Mouse (Mus musculus) lung, embryonic 15.5 days (tissue): ENCODE measurements at regions not wholly inside any gene's neighbourhood (a gene's known extent, or its start where the extent isn't known, plus 50 kb on each side); places are given as distances from the start of the nearest gene placed in this dataset.

Source experiments
- ATAC-seq: fragments of 200-750 bp; cut with Nextera tagmentation; 2 replicates; pipeline ENCODE4 v1.8.0; 2017; ENCODE audit warnings: moderate number of reproducible peaks, borderline replicate concordance; ENCODE audit not compliant: low FRiP score, low TSS enrichment; ENCODE audit errors: extremely low read depth
- H3K27ac ChIP-seq: fragments of 300-500 bp; sonication (generic); 2 replicates; pipeline ENCODE4 v1.5.1; 2015; ENCODE audit warnings: moderate library complexity, mild to moderate bottlenecking, inconsistent platforms
- H3K27me3 ChIP-seq: fragments of 300-500 bp; sonication (generic); 2 replicates; pipeline ENCODE4 v1.6.1; 2015; ENCODE audit warnings: inconsistent platforms
- H3K36me3 ChIP-seq: fragments of 300-500 bp; sonication (generic); 2 replicates; pipeline ENCODE4 v1.6.1; 2015; ENCODE audit warnings: inconsistent platforms
- H3K4me1 ChIP-seq: fragments of 300-500 bp; sonication (generic); 2 replicates; pipeline ENCODE4 v1.6.1; 2015; ENCODE audit warnings: inconsistent platforms
- H3K4me2 ChIP-seq: fragments of 300-500 bp; sonication (generic); 2 replicates; pipeline ENCODE4 v1.6.1; 2015; ENCODE audit warnings: inconsistent platforms, mild to moderate bottlenecking, moderate library complexity
- H3K4me3 ChIP-seq: fragments of 300-500 bp; sonication (generic); 2 replicates; pipeline ENCODE4 v1.5.1; 2015; ENCODE audit warnings: mild to moderate bottlenecking, inconsistent platforms
- H3K9ac ChIP-seq: fragments of 300-500 bp; sonication (generic); 2 replicates; pipeline ENCODE4 v1.6.1; 2015; ENCODE audit warnings: inconsistent platforms
- H3K9me3 ChIP-seq: fragments of 300-500 bp; sonication (generic); 2 replicates; pipeline ENCODE4 v1.6.1; 2016; ENCODE audit warnings: inconsistent platforms
- WGBS: fragments of 180-500 bp; shearing (Covaris S2); methylation state at CpG from one replicate; pipeline ENCODE4 v1.1.7; 2015; 5-methylcytosine and 5-hydroxymethylcytosine counted together

DNA sequence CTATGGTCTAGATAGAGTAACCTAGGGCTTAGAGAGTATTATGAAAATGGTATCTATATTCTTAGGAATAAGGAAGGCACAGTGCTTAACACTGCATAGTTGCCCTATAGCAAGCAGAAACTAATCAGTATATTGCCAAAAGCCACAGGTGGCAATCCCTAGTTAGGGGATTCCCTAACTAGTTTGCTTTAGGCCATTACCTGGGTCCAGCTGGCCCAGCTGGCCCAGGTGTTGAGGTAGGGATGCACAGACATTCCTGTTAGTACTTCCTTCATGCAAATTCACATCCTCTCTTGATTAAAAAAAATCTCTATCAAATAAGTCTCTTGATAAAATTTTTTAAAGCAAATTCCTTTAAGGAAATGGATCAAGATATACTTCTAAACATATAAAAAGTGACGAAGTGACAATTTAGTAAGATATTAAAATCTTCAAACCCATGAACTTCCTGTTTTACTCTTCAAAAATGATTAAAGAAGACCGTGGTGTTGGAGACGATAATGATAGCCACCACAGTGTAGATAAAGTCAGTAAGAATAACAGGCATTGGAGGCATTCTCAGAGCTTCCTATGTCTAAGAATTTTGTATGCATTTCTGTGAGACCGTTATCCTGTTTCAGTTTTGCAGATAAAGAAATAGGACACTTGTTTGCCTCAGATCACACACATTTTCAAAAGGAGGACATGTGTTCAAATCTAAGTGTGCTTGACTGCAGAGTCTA is 1036.7 kb downstream of the Gsdmc2 start:
- H3K4me2 ChIP-seq = no peak overlapping the region
- H3K36me3 ChIP-seq = no peaks in the 10 kb centered on the region
- H3K4me1 ChIP-seq = no peaks in the 10 kb centered on the region
- H3K27me3 ChIP-seq = no peaks in the 10 kb centered on the region
- no peak for ATAC-seq
- 74% methylated on average over 4 of the region's 4 CpGs for WGBS
- no peak overlapping the region for H3K9ac ChIP-seq
- no peak overlapping the region for H3K27ac ChIP-seq
- H3K4me3 ChIP-seq = no peak overlapping the region
- no peaks in the 10 kb centered on the region for H3K9me3 ChIP-seq

DNA sequence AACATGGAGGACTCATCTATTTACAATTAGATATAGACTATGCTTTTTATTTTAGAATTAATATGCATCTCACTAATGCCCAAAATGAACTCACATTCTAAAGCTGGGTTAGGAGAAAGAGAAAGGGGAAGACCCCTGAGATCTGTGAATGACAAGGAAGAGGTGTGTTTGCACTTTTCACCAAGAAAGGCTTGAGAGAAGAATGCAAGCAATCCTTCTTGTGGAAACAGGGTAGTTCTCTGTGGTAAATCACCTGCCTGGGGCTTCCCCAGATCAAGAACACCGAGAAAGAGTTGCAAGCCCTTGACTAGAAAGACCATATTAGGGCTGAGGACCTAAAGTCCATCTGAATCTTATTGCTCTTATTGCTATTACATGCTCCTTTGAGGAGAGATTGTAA is 1037.6 kb downstream of the Gsdmc2 start:
- 61% methylated on average over 1 of the region's 1 CpGs for WGBS
- Histone ChIP-seq H3K9ac (no peak overlapping the region), H3K4me2 (no peak overlapping the region), H3K27me3 (no peaks in the 10 kb centered on the region), H3K4me3 (no peak overlapping the region), H3K4me1 (no peaks in the 10 kb centered on the region), H3K36me3 (no peaks in the 10 kb centered on the region), H3K9me3 (no peaks in the 10 kb centered on the region), H3K27ac (no peak overlapping the region)
- ATAC-seq = no peak

DNA sequence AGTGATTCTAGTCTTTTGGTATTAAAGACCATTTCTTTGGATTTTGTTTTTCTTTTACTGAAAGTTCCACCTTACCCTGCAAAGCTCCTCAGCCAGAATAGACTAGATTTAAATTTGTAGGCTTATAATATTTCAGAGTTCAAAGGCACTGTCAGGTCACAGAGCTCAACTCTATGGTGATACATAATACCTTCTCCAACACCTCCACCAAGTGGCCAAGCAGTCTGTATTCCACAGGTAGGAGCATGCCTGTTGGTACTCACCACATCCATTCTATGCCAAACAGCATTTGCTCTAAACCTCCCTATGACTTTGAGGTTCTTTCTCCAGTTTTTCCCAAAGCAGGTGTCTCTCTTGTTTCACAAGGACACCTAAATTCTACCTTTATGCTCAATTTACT is 1042.2 kb downstream of the Gsdmc2 start:
- Histone ChIP-seq H3K9ac (no peak overlapping the region), H3K4me2 (no peak overlapping the region), H3K27me3 (no peaks in the 10 kb centered on the region)

DNA sequence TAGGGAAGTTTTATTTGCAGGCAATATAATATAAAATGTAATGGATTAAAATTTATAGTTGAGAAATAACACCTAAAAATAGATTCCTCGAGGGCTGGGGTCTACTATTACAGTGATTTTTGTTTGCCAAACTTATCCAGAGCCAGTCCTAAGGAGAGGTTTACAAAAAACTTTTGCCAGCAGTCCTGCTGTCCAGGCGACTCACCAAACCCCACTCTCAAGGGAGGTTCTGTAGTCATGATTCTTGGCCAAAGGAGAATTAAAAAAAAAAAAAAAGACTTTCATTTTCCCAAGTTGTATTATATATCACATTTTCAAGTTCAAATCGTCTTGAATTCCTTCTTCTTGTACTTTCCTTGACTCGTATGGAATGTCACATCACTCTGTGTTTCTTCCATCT is 1046.2 kb downstream of the Gsdmc2 start:
- no peak for ATAC-seq
- Histone ChIP-seq H3K27ac (no peak overlapping the region), H3K27me3 (no peaks in the 10 kb centered on the region)

More for the DNA sequence above, 1042.2 kb downstream of the Gsdmc2 start:
- Histone ChIP-seq H3K36me3 (no peaks in the 10 kb centered on the region), H3K27ac (no peak overlapping the region), H3K4me1 (no peaks in the 10 kb centered on the region), H3K4me3 (no peak overlapping the region), H3K9me3 (no peaks in the 10 kb centered on the region)
- ATAC-seq = no peak

DNA sequence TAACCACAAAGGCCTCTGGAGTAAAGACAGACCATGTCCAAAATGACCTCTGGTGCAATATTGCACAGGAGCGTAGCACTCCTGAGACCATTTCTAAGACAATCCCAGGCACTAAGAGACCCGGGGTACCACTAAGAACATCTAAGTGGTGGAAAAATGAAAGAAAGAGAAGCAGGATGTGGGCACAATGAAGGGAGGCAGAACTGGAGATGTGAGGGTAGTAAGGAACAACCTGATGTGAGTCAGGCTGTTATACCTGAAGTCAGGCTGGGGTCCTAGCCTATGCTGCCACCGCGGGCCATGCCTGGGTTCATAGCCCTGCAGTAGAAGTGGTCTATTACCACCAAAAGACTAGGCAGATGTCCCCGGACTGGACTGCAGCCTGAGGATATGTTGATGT is 1051.4 kb downstream of the Gsdmc2 start:
- Histone ChIP-seq H3K27ac (no peak overlapping the region), H3K36me3 (no peaks in the 10 kb centered on the region), H3K9ac (no peak overlapping the region), H3K4me1 (no peaks in the 10 kb centered on the region), H3K4me2 (no peak overlapping the region), H3K27me3 (no peaks in the 10 kb centered on the region), H3K4me3 (no peak overlapping the region), H3K9me3 (no peaks in the 10 kb centered on the region)
- WGBS = 91% methylated on average over 5 of the region's 5 CpGs
- no peak for ATAC-seq

More for the DNA sequence above, 1046.2 kb downstream of the Gsdmc2 start:
- Histone ChIP-seq H3K4me1 (no peaks in the 10 kb centered on the region), H3K9ac (no peak overlapping the region), H3K4me2 (no peak overlapping the region), H3K9me3 (no peaks in the 10 kb centered on the region), H3K4me3 (no peak overlapping the region), H3K36me3 (no peaks in the 10 kb centered on the region)
- 69% methylated on average over 4 of the region's 4 CpGs for WGBS

DNA sequence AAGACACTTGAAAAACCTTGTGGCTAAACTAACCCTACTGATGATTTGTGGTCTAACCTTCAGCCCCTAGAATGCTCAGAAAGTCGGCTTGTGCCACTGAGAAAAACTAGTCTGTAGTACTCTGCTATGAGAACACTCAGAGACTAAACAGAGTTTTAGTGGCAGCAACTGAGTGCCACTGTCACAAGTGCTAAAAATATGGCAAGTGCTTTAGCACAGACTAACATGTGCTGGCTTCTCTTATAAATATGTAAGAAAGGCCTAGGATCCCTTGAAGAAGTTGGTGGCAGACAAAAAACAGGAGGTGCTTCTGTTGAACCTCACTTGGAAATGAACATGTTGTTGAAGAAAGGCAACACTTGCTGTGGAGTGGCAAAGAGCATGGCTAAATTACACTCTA is 1052.9 kb downstream of the Gsdmc2 start:
- no peak overlapping the region for H3K27ac ChIP-seq
- ATAC-seq = no peak
- H3K4me2 ChIP-seq = no peak overlapping the region
- no peaks in the 10 kb centered on the region for H3K9me3 ChIP-seq
- H3K4me3 ChIP-seq = no peak overlapping the region
- no peaks in the 10 kb centered on the region for H3K36me3 ChIP-seq
- WGBS = 74% methylated on average over 1 of the region's 1 CpGs
- H3K9ac ChIP-seq = no peak overlapping the region
- H3K4me1 ChIP-seq = no peaks in the 10 kb centered on the region
- H3K27me3 ChIP-seq = no peaks in the 10 kb centered on the region

DNA sequence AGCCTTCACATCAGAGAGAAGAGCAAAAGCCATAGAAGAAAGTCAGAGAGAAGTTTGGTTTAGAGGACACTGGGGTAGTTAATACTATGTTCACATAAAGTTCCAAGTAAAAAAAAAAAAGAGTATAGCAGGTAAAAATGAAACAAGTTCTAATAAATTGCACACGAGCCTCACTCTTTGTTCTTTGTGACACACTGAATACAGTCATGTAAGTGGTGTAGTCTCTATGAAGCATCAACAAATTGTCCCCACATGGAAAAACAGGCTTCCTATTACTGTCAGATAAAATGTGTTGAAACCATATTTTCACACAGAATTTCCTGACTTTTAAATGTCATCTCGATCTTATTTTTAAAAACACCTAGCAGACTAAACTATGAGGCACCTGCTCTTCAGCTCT is 1057.2 kb downstream of the Gsdmc2 start:
- Histone ChIP-seq H3K4me2 (no peak overlapping the region), H3K4me1 (no peaks in the 10 kb centered on the region), H3K27ac (no peak overlapping the region), H3K4me3 (no peak overlapping the region), H3K36me3 (no peaks in the 10 kb centered on the region), H3K9me3 (no peaks in the 10 kb centered on the region), H3K27me3 (no peaks in the 10 kb centered on the region), H3K9ac (no peak overlapping the region)
- no peak for ATAC-seq
- WGBS = 93% methylated on average over 2 of the region's 2 CpGs

DNA sequence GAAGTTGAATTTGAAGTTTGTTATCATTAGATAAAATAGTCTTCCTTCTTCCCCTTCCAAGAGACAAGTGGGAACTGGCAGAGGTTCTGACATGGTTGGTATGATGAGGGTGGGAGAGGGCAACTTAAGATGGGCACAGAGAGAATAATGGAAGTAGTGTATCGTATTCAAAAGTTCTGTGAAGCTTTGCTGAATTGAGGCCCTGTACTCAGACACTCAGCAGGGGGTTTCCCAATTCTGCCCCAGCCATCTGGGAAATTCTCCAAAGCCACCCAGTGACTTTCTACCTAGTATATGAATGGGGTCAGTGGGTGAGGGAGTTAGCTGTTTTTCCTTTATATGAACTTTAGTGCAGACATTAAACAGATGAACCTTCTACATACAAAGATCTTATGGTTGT is 1058.7 kb downstream of the Gsdmc2 start:
- H3K9ac ChIP-seq = no peak overlapping the region
- no peak overlapping the region for H3K27ac ChIP-seq
- no peaks in the 10 kb centered on the region for H3K9me3 ChIP-seq
- H3K4me1 ChIP-seq = no peaks in the 10 kb centered on the region
- H3K36me3 ChIP-seq = no peaks in the 10 kb centered on the region
- no peak overlapping the region for H3K4me3 ChIP-seq
- ATAC-seq = no peak
- H3K27me3 ChIP-seq = no peaks in the 10 kb centered on the region
- 81% methylated on average over 1 of the region's 1 CpGs for WGBS
- no peak overlapping the region for H3K4me2 ChIP-seq

DNA sequence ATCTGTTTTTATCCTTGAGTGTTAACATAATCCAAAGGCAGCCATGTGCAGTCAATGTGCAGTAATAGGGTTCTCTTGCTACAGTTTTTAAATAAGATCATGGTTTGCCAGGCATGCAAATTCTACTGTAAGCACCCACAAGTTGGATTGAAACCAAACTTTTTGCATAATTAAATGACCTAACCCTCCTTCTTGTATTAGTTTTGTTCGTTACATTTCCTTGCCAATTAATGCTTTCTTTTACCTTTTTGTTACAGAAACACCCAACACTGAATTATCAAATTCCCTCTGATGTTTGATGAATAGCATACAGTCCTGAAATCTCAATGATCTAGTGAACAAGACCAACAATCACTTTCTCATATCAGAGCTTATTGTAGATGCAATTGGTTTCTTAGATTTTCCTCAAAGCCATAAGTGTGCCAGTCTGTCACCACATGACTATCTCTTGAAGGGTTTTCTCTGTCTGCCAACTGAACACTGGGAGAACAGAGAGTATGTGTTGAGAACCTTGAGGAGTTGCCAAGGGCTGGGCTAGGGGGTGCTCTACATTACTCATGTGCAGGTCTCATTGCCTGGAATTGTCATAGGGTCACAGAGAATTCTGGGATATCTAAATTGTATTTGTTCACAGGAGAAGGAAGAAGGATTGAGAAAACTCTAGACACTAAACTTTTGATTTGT is 1060.4 kb downstream of the Gsdmc2 start:
- no peak for ATAC-seq
- no peak overlapping the region for H3K27ac ChIP-seq
- no peaks in the 10 kb centered on the region for H3K27me3 ChIP-seq
- no peaks in the 10 kb centered on the region for H3K36me3 ChIP-seq
- no peak overlapping the region for H3K4me3 ChIP-seq
- H3K9ac ChIP-seq = no peak overlapping the region
- WGBS = 92% methylated on average over 1 of the region's 1 CpGs
- H3K9me3 ChIP-seq = no peaks in the 10 kb centered on the region
- H3K4me2 ChIP-seq = no peak overlapping the region
- no peaks in the 10 kb centered on the region for H3K4me1 ChIP-seq

DNA sequence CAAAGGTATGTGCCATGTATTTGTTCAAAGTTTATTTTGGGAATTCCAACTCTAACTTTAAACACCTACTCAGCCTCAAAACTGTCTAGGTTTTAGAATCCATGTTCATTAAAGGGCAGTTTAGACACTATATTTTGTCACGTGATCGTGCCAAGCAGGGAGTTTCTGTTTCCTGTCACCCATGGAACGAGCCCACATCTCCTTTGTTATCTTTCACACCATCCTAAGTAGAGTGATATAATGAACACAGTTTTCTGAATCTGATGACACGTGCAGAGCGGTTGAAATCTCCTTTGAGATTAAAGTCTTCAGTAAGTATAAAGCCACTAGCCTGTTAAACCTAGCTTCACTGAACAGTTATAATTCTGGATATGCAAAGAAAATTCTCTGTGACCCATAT is 1066.1 kb downstream of the Gsdmc2 start:
- H3K9ac ChIP-seq = no peak overlapping the region
- no peaks in the 10 kb centered on the region for H3K9me3 ChIP-seq
- no peak overlapping the region for H3K4me2 ChIP-seq
- no peaks in the 10 kb centered on the region for H3K27me3 ChIP-seq
- no peaks in the 10 kb centered on the region for H3K36me3 ChIP-seq
- H3K27ac ChIP-seq = no peak overlapping the region
- no peak overlapping the region for H3K4me3 ChIP-seq
- 74% methylated on average over 5 of the region's 5 CpGs for WGBS
- no peaks in the 10 kb centered on the region for H3K4me1 ChIP-seq
- no peak for ATAC-seq

DNA sequence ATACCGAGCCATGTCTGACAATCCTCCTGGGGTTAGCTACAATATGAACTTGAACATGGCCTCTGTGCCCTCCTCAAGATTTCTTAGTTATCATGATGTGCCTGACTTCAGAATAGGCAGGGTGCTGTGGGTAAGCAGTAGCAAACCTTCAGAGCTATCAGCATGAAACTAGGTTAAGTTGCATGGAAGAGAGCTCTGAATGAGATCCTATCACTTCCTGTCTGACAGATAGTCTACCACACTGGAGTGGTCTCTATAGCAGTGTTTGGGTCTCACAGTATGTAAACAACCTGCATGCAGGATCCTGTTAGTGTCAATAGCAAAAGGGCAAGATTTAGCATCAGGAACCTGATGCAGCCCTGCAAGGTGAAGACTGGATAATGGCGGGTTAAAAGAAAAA is 1092.3 kb downstream of the Gsdmc2 start:
- H3K9ac ChIP-seq = no peak overlapping the region
- 84% methylated on average over 2 of the region's 2 CpGs for WGBS
- no peak overlapping the region for H3K27ac ChIP-seq
- no peaks in the 10 kb centered on the region for H3K4me1 ChIP-seq
- H3K4me2 ChIP-seq = no peak overlapping the region
- no peaks in the 10 kb centered on the region for H3K27me3 ChIP-seq
- no peak overlapping the region for H3K4me3 ChIP-seq
- H3K9me3 ChIP-seq = no peaks in the 10 kb centered on the region
- no peaks in the 10 kb centered on the region for H3K36me3 ChIP-seq
- ATAC-seq = no peak

DNA sequence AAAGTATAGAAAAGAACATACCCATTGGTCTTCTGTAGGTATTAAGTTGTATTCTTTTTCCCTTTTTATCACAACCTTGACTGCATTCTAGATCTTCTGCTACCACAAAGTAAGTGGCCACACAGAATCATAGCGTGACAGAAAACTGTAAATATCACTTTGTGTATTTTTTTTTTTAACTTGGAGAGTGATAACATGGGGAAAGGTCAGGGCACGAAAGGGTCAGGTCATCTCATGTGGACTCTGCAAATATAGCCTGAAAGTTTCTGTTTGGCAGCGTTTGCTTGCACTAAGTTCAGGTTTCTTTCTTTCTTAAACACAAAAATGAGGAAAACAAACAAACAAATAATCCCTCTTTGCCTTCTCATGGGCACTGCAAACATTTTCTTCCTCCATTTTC is 1101.1 kb downstream of the Gsdmc2 start:
- Histone ChIP-seq H3K4me3 (no peak overlapping the region), H3K9ac (no peak overlapping the region), H3K27me3 (no peaks in the 10 kb centered on the region), H3K27ac (no peak overlapping the region), H3K36me3 (no peaks in the 10 kb centered on the region), H3K4me2 (no peak overlapping the region), H3K4me1 (no peaks in the 10 kb centered on the region), H3K9me3 (no peaks in the 10 kb centered on the region)
- ATAC-seq = no peak
- 32% methylated on average over 3 of the region's 3 CpGs for WGBS
